Mouse (Mus musculus): ENCODE data around the gene AU041133.

DNA sequence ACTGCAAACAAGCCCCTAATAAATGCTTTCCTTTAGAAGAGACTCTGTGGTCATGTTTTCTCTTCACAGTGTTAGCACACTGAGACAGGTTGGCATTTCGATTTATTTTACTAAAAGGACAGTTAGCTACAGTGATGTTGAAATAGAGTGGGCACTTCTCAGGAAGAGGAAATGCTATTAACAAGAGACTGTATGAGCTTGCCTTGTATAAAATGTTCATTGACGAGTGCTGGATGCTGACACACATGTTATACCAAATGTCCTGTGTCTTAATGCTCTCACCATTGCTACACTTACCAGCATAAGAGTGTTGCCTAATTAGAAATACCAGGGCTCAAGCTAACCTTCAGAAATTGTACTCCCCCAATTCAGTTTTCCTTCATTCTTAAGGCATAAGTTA lies 42.0 kb downstream of the AU041133 start:
- TF ChIP-seq POLR2A (IDR thresholded peaks at IDR 0.05; ENCODE audit: borderline replicate concordance, low read depth, low read length) (no peak), CTCF (IDR thresholded peaks at IDR 0.05; ENCODE audit: low read depth, low read length) (no peak)

All from bone marrow macrophage, adult 2 months (primary cell).